Mouse (Mus musculus) midbrain, embryonic 10.5 days (tissue): Measurements from ENCODE around the gene Nfe2l2. TPM values are rescaled to one million over a fixed set of nuclear protein-coding genes. Genes with fewer than 3 reads are reported as not detected.

Experiments
- DNase-seq: peaks from one replicate; pipeline ENCODE4 v3.0.0-alpha.2; 2017; ENCODE audit warnings: low spot score
- H3K27ac ChIP-seq: fragments of 300-500 bp; sonication (generic); replicated peaks from 2 replicates; pipeline ENCODE4 v1.5.1; 2016; ENCODE audit warnings: mild to moderate bottlenecking
- H3K27me3 ChIP-seq: fragments of 300-500 bp; sonication (generic); 2 replicates; pipeline ENCODE4 v1.6.1; 2016; ENCODE audit warnings: low read depth, mild to moderate bottlenecking; ENCODE audit not compliant: poor library complexity, severe bottlenecking
- H3K36me3 ChIP-seq: fragments of 300-500 bp; sonication (generic); 2 replicates; pipeline ENCODE4 v1.6.1; 2016; ENCODE audit warnings: mild to moderate bottlenecking, moderate library complexity
- H3K4me1 ChIP-seq: fragments of 300-500 bp; sonication (generic); 2 replicates; pipeline ENCODE4 v1.6.1; 2016
- H3K4me3 ChIP-seq: fragments of 300-500 bp; sonication (generic); 2 replicates; pipeline ENCODE4 v1.5.1; 2016; ENCODE audit warnings: mild to moderate bottlenecking, moderate library complexity
- H3K9me3 ChIP-seq: fragments of 300-500 bp; sonication (generic); replicated peaks from 2 replicates; pipeline ENCODE4 v1.6.1; 2016; ENCODE audit warnings: mild to moderate bottlenecking
- WGBS: fragments of 180-500 bp; shearing (Covaris S2); methylation state at CpG from one replicate; pipeline ENCODE4 v1.1.7; 2016; 5-methylcytosine and 5-hydroxymethylcytosine counted together
- polyA plus RNA-seq: library from polyadenylated mRNA; unstranded; fragments of >200 nt; fragmentation: Nextera tagmentation; extraction: Ambion mirVana; gene quantifications from 2 replicates; pipeline ENCODE4 v1.2.1, GENCODE M21; 2016

Gene Nfe2l2
- 25.8 and 27.7 TPM in 2 replicates for polyA plus RNA-seq

DNA sequence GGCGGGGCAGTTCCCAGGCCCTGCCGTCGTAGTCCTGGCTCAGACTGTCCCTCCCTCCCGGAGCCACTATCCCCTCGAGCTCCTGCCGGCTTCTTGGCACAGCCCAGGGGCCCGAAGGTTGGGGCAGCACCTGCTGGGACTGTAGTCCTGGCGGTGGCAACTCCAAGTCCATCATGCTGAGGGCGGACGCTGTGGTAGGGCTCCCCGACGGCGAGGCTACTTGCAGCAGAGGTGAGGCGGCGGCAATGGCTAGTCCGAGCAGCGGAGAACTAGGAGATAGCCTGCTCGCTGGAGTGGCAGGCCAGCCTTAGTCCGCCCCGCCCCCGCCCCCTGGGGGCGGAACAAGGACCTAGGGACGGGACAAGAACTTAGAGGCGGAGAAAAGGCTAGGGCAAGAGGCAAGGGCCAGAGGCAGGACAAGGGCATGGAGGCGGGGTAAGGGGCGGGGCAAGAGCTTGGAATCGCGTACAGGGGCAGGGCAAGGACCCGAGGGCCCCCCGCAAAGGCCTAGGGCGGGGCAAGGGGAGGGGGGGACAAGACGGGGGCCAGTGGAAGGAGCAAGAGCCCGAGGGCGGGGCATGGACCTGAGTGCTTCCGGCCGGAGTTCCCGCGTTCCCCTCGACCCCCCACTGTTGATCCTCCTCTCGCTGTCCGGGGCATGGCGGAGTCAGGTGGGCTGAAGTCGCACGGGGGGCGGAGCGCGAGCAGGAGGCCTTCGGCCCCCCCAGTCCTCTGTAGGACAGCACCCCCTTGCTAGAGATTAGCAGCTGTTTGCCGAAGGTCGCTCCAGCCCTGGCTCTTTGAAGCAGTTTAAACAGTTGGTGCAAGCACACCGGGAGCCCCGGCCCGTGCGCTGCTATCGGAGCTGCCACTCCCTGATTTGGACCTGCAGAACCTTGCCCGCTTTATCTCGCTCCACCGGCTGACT lies at the start of gene Nfe2l2:
Gene Nfe2l2, minus strand, starts transcription at position 408 of the 928 bp plus-strand sequence.
- no peaks in the 10 kb centered on the region for H3K36me3 ChIP-seq
- WGBS = under 1% methylated on average over 58 of the region's 58 CpGs
- H3K27me3 ChIP-seq = no peaks in the 10 kb centered on the region
- H3K4me1 ChIP-seq = peaks cover 78% of the 10 kb centered on the region
- H3K4me3 ChIP-seq = peak within 1 kb of the TSS; percentile 68
- DNase-seq = peak; percentile 100
- peak within 1 kb of the TSS; percentile 94 for H3K27ac ChIP-seq
- 0 out of 2 replicates have a peak, but pooled peaks cover 3% of the 10 kb centered on the region for H3K9me3 ChIP-seq

DNA sequence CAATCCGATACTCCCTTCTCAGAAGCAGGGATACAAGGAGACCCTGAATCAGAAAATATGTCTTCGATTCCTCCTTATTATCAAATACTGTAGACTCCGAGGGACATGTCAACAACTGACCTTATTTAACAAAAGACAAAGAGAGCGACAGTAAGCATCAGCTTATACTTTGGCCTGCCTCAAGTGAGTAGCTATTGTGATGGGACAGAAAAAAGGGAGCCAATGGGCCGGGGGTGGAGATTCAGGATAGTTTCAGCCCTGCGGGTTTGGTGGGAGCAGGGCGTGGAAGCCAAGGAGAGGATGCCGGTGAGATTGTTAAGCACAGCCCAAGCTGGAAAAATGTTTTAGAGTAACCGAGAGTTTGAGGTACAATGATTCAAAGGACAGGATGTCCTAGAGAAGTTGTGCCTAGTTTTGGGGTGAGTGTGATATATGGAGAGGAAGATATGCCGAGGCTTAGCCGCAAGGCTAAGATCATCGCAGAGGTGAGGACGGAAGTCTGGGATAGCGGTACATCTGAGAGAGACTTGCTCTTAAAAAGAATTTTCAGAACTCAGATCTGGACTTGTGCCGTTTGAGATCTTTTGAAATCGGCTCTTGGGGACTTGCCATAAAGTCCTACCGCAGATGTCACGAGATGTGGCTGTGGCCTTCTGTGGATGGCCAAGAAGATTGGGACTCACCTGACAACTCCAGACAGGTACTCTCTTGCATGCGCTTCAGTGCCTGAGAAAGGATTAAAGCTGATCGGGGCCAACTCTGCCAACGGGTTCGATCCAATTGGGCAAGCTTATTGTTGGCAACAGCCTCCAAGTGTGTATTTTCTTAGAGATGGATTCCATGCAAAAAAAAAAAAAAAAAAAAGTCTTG lies 48.1 kb upstream of the Nfe2l2 start:
- no peak for DNase-seq
- Histone ChIP-seq H3K4me1 (peaks cover 9% of the 10 kb centered on the region), H3K9me3 (no peaks in the 10 kb centered on the region), H3K27me3 (no peaks in the 10 kb centered on the region), H3K27ac (no peak overlapping the region), H3K4me3 (no peak overlapping the region), H3K36me3 (no peaks in the 10 kb centered on the region)
- WGBS = 90% methylated on average over 22 of the region's 22 CpGs

DNA sequence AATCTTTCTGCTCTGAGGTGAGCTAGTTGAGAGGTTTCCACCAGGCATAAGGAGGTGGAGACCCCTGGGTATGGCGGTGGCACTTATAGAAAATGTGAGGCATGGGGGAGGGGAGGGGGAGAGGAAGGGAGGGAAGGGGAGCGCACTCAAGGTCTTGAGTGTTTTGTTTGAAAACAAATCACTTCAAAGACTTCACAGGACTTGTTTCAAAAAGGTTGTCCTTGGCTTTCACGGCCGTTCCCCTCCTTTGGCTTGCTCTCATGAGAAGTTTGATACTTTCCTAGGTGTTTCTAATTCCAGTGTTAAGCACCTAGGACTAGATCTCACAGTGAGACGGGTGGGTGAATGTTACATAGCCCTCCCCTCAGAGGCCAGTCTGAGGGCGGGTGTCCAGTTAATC lies 47.5 kb upstream of the Nfe2l2 start:
- Histone ChIP-seq H3K9me3 (no peaks in the 10 kb centered on the region), H3K27me3 (no peaks in the 10 kb centered on the region), H3K4me3 (no peak overlapping the region), H3K4me1 (peaks cover 2% of the 10 kb centered on the region), H3K27ac (no peak overlapping the region), H3K36me3 (no peaks in the 10 kb centered on the region)
- no peak for DNase-seq
- WGBS = 65% methylated on average over 6 of the region's 6 CpGs

DNA sequence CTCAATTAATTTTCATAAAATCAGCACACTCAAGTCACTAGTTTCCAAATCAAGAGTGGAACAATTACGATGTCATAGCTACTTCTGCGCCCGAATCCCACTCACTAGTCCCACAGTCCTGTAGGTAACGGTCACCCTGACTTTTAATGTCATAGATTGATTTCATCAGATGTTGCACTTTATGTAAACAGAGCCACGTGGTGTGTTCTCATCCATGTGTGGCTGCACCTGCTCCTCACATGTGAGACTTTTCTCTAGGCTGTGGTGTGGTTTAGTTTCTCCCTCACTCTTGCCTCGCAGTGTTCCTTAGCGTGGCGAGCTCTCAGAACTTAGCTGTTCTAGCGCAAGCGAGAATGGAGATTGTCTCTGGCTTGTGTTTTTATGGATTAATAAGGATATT lies 46.4 kb upstream of the Nfe2l2 start:
- Histone ChIP-seq H3K4me1 (no peaks in the 10 kb centered on the region; the same call in 1 of the 2 replicates), H3K27ac (no peak overlapping the region), H3K36me3 (no peaks in the 10 kb centered on the region), H3K9me3 (no peaks in the 10 kb centered on the region), H3K27me3 (no peaks in the 10 kb centered on the region), H3K4me3 (no peak overlapping the region)
- no peak for DNase-seq
- WGBS = 92% methylated on average over 10 of the region's 10 CpGs

DNA sequence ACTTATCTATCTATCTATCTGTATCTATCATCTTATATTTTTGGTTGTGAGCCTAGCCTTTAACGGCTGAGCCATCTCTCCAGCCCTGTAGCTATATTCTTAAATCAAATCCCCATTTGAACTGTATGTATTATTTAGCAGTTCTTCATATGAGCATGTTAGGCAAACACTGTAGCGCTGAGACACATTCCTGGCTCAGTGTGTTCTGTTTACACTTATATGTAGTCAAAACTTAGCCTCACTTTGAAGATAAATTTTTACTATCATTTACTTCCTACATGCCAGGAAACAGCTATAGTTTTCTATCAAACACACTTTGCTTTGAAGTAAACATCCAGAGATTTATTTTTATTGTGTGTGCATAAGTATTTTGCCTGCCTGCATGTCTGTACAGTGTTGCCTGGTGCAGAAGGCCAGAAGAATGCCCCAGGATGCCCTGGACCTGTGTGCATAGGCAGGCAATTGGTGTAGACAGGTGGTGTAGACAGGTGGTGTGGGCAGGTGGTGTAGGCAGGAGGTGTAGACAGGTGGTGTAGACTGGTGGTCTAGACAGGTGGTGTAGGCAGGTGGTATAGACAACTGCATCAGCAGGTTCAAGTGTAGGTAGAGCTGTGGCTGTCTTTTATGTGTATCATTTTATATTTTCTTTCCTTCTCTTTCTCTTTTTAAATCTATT lies 45.7 kb upstream of the Nfe2l2 start:
- Histone ChIP-seq H3K36me3 (no peaks in the 10 kb centered on the region), H3K27me3 (no peaks in the 10 kb centered on the region), H3K4me1 (no peaks in the 10 kb centered on the region; the same call in 1 of the 2 replicates), H3K4me3 (no peak overlapping the region), H3K9me3 (no peaks in the 10 kb centered on the region), H3K27ac (no peak overlapping the region)
- WGBS = 92% methylated on average over 2 of the region's 2 CpGs
- no peak for DNase-seq

DNA sequence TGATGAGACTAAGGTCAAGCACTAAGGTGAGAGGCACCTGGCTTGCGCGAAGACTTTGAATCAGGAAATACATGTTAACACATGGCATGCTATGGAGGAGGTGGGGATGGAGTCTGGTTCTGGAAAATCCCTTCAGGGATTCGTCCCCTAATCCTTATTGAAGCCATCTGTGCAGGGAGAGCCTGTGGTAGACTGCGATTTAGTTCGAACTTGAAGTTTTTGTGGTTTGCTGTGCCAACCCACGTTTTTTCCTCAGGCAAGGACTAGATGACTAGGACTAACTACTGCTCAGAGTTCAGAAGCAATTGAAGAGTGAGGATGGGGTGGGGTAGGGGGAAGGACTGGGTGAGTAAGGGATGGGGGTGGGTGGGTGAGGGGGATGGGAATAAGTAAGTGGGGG lies 44.4 kb upstream of the Nfe2l2 start:
- Histone ChIP-seq H3K27ac (no peak overlapping the region), H3K4me3 (no peak overlapping the region), H3K27me3 (no peaks in the 10 kb centered on the region), H3K9me3 (no peaks in the 10 kb centered on the region), H3K36me3 (no peaks in the 10 kb centered on the region), H3K4me1 (no peaks in the 10 kb centered on the region)
- DNase-seq = no peak
- WGBS = 91% methylated on average over 6 of the region's 6 CpGs

DNA sequence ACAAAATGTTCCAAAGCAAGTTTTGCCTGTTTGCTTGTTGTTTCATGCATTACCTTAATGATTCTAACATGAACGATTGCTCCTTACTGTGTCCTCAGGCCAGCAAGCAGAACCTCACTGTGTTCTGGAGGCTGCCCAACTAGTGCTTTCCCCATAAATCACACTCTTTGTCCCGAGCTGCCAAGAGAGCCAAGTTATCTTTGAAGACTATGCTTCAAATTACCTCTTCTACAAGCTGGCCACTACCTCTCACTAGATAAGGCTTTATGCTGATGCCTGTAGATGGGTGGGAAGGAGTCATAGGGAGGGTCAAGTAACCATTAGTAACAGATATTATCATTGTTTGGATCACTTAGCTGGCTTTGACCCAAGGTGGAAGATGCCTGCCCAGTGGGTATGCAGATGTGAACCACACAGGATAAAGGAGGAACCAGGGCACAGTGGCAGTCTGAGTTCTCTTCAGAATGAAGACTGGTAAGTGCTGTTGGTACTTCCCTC lies 32.6 kb upstream of the Nfe2l2 start:
- no peak overlapping the region for H3K27ac ChIP-seq
- H3K4me3 ChIP-seq = no peak overlapping the region
- H3K4me1 ChIP-seq = 0 out of 2 replicates have a peak, but pooled peaks cover 1% of the 10 kb centered on the region
- no peaks in the 10 kb centered on the region for H3K36me3 ChIP-seq
- H3K27me3 ChIP-seq = no peaks in the 10 kb centered on the region
- no peak for DNase-seq
- WGBS = 80% methylated on average over 2 of the region's 2 CpGs
- no peaks in the 10 kb centered on the region for H3K9me3 ChIP-seq

DNA sequence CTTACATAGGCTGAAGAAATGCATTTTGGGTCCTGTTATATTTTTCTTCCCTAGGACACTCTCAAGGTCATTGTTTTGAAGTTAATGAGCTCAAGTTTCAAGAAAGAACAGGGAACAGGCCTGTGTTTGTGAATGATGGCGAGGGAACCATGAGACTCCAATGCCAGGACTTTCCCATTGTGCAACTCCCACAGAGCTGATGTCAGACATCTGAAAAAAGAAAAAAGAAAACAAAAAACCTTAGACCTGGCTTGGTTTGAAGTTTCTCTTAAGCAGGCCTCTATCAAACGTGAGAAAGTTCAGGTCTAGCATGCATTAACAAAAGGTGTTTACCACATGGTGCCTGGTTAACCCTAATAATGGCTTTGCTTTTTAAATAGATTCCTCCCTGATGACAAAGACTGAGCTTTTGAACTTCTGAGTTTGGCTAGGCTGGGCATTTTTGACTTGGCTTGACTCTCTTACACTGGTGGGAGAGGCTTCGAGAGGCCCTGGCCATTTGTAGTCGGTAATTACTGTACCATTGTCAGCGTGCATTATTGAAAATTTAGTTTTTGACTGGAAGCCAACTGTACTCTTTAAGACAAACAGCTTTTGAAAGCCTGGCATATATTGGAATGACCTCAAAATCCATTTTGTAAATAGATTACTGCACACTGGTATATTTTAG lies 29.9 kb upstream of the Nfe2l2 start:
- H3K4me1 ChIP-seq = 0 out of 2 replicates have a peak, but pooled peaks cover 4% of the 10 kb centered on the region
- H3K4me3 ChIP-seq = no peak overlapping the region
- no peak overlapping the region for H3K27ac ChIP-seq
- H3K36me3 ChIP-seq = no peaks in the 10 kb centered on the region
- no peak for DNase-seq
- no peaks in the 10 kb centered on the region for H3K9me3 ChIP-seq
- H3K27me3 ChIP-seq = no peaks in the 10 kb centered on the region
- 85% methylated on average over 5 of the region's 5 CpGs for WGBS

DNA sequence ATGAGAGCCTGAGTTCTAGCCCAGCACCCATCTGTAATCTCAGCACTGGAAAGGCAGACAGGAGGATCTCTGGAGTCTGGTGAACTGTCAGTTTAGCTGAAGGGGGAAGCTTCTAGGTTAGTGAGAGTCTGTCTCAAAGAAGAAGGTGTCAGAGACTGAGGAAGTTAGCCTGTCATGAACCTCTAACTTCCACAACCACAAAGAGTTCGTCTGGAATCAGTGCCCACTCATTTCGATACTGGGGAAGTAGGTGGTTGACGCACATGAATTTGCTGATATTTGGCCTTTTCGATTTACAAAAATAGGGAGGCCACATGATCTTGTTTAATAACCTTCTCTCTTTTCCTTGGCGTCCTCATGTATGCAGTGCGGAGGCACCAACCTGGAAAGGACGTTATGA lies 28.7 kb upstream of the Nfe2l2 start:
- Histone ChIP-seq H3K27me3 (no peaks in the 10 kb centered on the region), H3K4me3 (no peak overlapping the region), H3K4me1 (0 out of 2 replicates have a peak, but pooled peaks cover 4% of the 10 kb centered on the region), H3K36me3 (no peaks in the 10 kb centered on the region), H3K9me3 (no peaks in the 10 kb centered on the region), H3K27ac (no peak overlapping the region)
- 97% methylated on average over 7 of the region's 7 CpGs for WGBS
- DNase-seq = no peak

DNA sequence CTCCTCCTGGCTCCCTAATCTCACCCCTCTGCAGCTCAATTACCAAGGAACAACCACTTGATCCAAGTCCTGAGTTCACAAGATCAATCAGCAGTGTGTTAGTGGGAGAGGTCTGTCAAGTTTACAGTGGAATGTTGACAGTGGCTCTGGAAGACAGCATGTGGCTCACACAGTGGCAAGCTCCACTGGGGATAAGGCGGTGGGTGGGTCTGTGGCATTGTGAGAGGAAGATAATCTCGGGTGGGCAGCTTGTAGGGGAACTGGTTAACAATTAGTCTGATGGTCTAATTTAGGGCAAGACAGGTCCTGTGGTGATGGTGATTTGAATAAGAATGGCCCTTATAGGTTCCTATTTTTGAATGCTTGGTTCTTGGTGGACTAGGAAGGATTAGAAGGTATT lies 27.5 kb upstream of the Nfe2l2 start:
- 62% methylated on average over 2 of the region's 2 CpGs for WGBS
- Histone ChIP-seq H3K4me3 (no peak overlapping the region), H3K36me3 (no peaks in the 10 kb centered on the region), H3K27ac (no peak overlapping the region), H3K4me1 (0 out of 2 replicates have a peak, but pooled peaks cover 4% of the 10 kb centered on the region), H3K27me3 (no peaks in the 10 kb centered on the region), H3K9me3 (no peaks in the 10 kb centered on the region)
- no peak for DNase-seq

DNA sequence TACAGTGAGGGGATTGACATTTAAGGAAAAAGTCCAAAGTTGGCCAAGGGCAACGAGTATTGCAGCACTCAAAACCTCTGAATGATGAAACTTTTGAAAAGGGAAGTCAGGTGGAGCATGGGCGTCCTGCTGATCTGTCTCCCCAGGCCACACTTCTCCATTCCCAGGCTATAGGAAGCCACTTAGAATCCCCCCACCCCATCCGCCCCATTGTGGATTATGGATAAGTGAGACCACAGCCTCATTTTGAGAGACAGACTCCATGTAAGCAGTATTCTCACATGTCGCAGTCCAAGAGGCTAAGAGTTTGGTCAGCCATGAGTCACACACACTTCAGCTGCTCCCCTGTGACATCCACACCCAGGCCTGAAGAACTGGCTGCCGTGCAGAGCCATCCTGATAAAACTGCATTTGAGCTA lies 26.8 kb upstream of the Nfe2l2 start:
- Histone ChIP-seq H3K27me3 (no peaks in the 10 kb centered on the region), H3K4me3 (no peak overlapping the region), H3K9me3 (no peaks in the 10 kb centered on the region), H3K36me3 (no peaks in the 10 kb centered on the region), H3K4me1 (0 out of 2 replicates have a peak, but pooled peaks cover 4% of the 10 kb centered on the region), H3K27ac (no peak overlapping the region)
- WGBS = 89% methylated on average over 5 of the region's 5 CpGs
- DNase-seq = no peak

DNA sequence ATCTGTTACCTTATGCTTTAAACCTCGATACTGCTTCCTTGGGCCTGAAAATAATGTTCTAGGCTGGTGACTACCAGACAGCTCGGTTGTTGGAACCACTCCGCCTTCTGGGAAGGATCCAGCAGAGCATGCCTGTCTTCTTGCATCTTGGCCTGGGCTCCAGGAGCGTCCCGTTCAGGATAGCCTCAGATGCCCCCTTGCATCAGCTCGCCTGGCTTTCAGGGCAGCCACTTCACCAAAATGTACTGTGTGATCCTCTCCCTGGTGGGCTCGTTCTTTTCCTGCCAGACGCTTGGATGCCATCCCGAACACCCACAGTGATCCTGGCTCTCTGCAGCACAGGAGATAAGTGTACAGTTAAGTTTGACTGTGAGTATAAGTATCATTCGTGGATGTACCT lies 25.6 kb upstream of the Nfe2l2 start:
- Histone ChIP-seq H3K9me3 (no peaks in the 10 kb centered on the region), H3K36me3 (no peaks in the 10 kb centered on the region), H3K27me3 (no peaks in the 10 kb centered on the region), H3K27ac (no peak overlapping the region), H3K4me3 (no peak overlapping the region), H3K4me1 (0 out of 2 replicates have a peak, but pooled peaks cover 4% of the 10 kb centered on the region)
- DNase-seq = no peak
- WGBS = 85% methylated on average over 10 of the region's 10 CpGs
